Mouse (Mus musculus): Measurements from ENCODE around the gene Tff2. TPM values are rescaled to one million over a fixed set of nuclear protein-coding genes. Genes with fewer than 3 reads are reported as not detected.

The Tff2 gene
- not detected in 2 replicates for total RNA-seq (2012; rRNA removed)
- polyA plus RNA-seq (2012; ENCODE audit: insufficient read depth in 1 of 2, insufficient read length in 2 of 2, low read depth in 1 of 2, low replicate concordance in 2 of 2, missing spikeins in 1 of 2) = not detected

DNA sequence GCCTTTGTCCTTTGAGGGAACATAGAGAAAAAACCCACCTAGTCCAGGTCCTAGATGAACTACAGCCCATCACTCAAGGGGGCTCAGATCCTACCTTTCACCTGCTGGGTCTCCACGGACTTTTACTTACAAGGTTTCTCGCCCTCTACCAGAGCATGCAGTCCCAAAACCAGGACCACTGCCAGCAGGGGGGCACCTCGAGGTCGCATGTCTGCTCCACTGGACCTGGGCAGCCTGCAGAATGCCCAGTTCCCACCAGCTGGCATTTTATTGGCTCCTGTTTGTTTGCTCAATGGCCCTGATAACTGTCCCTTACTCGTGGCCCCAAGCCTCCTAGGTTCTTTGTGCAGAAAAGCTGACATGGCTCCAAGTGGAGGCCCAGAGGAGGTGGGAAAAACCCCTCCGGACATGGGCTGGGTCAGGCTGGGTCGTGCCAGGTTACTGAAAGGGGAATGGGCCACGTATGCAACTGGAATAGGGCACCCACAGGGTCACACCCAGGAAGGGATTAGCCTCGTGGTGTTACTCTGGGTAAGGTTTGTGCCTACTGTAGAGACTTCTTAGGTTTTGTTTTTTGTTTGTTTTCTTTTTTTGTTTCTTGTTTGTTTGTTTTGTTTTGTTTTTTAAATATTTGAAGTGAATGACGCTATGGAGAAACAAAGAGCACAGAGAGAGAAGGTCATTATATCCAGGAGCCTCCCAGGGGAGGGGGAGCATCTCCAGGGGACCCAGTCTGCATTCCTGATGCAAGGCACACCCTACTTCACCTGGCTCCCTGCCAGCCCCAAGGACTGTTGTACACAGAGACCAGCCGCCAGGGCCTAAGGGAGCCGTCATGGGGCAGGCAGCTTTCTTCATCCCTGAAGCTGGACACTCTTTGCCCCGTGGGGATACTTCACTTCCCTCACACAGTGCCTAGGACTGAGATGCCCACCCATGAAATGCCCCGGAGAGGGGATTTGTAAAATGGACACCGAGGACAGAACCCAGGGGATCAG, at the start of gene Tff2:
Tff2 (minus strand) TSS at position 243 of the 998 bp plus-strand sequence.
- Histone ChIP-seq H3K9me3 (replicated peaks; ENCODE audit: insufficient read depth, low read length) (no peaks in the 10 kb centered on the region), H3K9ac (ENCODE audit: control insufficient read depth, low read depth, low read length, poor library complexity, severe bottlenecking) (no peak within 1 kb of the TSS), H3K27ac (ENCODE audit: control insufficient read depth, low read depth, low read length) (no peak within 1 kb of the TSS), H3K4me3 (ENCODE audit: control insufficient read depth in 1 of 2, insufficient read depth in 1 of 2, low read depth in 2 of 2, low read length in 2 of 2) (no peak within 1 kb of the TSS), H3K27me3 (ENCODE audit: control insufficient read depth in 1 of 2, insufficient read depth in 2 of 2, low read length in 2 of 2) (peaks cover 0 to 8% of the 10 kb centered on the region in 2 experiments; a peak in 3 of 4 replicates), H3K36me3 (ENCODE audit: control insufficient read depth in 1 of 2, insufficient read depth in 2 of 2, low read length in 2 of 2) (no peaks in the 10 kb centered on the region), H3K79me2 (ENCODE audit: control insufficient read depth, insufficient read depth, low read length, poor library complexity) (no peaks in the 10 kb centered on the region), H3K4me1 (ENCODE audit: control insufficient read depth in 1 of 2, insufficient read depth in 2 of 2, low read length in 2 of 2) (no peaks in the 10 kb centered on the region)
- DNase-seq (ENCODE audit: low read depth, low spot score) = no peak
- TF ChIP-seq CHD2 (IDR thresholded peaks at IDR 0.05; ENCODE audit: low read length) = no peak
- no peak for TF ChIP-seq POLR2AphosphoS5 (IDR thresholded peaks at IDR 0.05; ENCODE audit: borderline replicate concordance, low read depth, low read length)
- no peak for TF ChIP-seq CTCF (IDR thresholded peaks at IDR 0.05 in 2 of 3, conservative IDR thresholded peaks at IDR 0.05 in 1 of 3; ENCODE audit: control insufficient read depth in 1 of 3, insufficient read depth in 1 of 3, low read depth in 2 of 3, low read length in 3 of 3, poor library complexity in 1 of 3, severe bottlenecking in 1 of 3)
- no peak for TF ChIP-seq USF2 (IDR thresholded peaks at IDR 0.05; ENCODE audit: borderline replicate concordance in 1 of 2, insufficient read depth in 1 of 2, low read depth in 1 of 2, low read length in 2 of 2)
- no peak for TF ChIP-seq USF1 (IDR thresholded peaks at IDR 0.05; ENCODE audit: low read depth, low read length)
- TF ChIP-seq ZC3H11A (IDR thresholded peaks at IDR 0.05; ENCODE audit: low read depth, low read length) = no peak
- TF ChIP-seq ZMIZ1 (IDR thresholded peaks at IDR 0.05; ENCODE audit: low read depth, low read length) = no peak
- TF ChIP-seq ZNF384 (IDR thresholded peaks at IDR 0.05; ENCODE audit: low read depth, low read length) = no peak
- no peak for TF ChIP-seq JUND (IDR thresholded peaks at IDR 0.05; ENCODE audit: low read depth, low read length)
- TF ChIP-seq MXI1 (IDR thresholded peaks at IDR 0.05; ENCODE audit: low read depth, low read length) = no peak

DNA sequence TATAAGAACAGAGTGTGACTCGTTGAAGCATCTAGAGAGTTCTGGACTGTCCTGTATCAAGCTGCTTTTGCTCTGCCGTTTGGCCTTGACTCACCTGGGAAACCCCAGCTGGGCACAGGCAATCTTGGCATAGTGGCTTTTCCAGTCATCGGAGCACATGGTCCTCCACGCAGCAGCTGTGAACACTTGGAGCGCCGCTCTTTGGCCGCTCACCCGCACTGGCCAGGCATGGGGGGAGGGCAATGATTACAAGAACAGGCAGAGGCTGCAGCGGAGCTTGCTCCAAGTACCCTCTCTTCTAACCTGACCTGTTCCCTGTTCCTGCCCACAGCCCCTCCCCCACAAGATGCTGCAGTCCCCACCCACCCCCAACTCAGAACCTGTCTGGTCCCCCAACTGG, 49.3 kb upstream of the Tff2 start:
- no peak for DNase-seq (ENCODE audit: low read depth, low spot score)
- no peaks in the 10 kb centered on the region for H3K27me3 ChIP-seq (ENCODE audit: control insufficient read depth in 1 of 2, insufficient read depth in 2 of 2, low read length in 2 of 2)
- peaks cover 0 to 4% of the 10 kb centered on the region in 2 experiments; a peak in 1 of 4 replicates for H3K4me1 ChIP-seq (ENCODE audit: control insufficient read depth in 1 of 2, insufficient read depth in 2 of 2, low read length in 2 of 2)
- no peaks in the 10 kb centered on the region for H3K9me3 ChIP-seq (replicated peaks; ENCODE audit: insufficient read depth, low read length)
- TF ChIP-seq CTCF (IDR thresholded peaks at IDR 0.05 in 2 of 3, conservative IDR thresholded peaks at IDR 0.05 in 1 of 3; ENCODE audit: control insufficient read depth in 1 of 3, insufficient read depth in 1 of 3, low read depth in 2 of 3, low read length in 3 of 3, poor library complexity in 1 of 3, severe bottlenecking in 1 of 3) = no peak
- no peak for TF ChIP-seq MYB (IDR thresholded peaks at IDR 0.05; ENCODE audit: low read depth, low read length)
- TF ChIP-seq ZC3H11A (IDR thresholded peaks at IDR 0.05; ENCODE audit: low read depth, low read length) = no peak
- TF ChIP-seq JUND (IDR thresholded peaks at IDR 0.05; ENCODE audit: low read depth, low read length) = no peak
- no peak for TF ChIP-seq SMC3 (IDR thresholded peaks at IDR 0.05; ENCODE audit: low read depth, low read length)
- TF ChIP-seq ETS1 (IDR thresholded peaks at IDR 0.05; ENCODE audit: low read depth, low read length) = no peak
- no peak for TF ChIP-seq MAFK (IDR thresholded peaks at IDR 0.05; ENCODE audit: borderline replicate concordance, low read depth, low read length)
- TF ChIP-seq GATA1 (IDR thresholded peaks at IDR 0.05; ENCODE audit: low read depth, low read length) = no peak
- TF ChIP-seq POLR2A (IDR thresholded peaks at IDR 0.05; ENCODE audit: control insufficient read depth in 1 of 2, insufficient read depth in 1 of 2, low read depth in 1 of 2, low read length in 2 of 2, poor library complexity in 1 of 2) = no peak
- no peak for TF ChIP-seq SIN3A (IDR thresholded peaks at IDR 0.05; ENCODE audit: low read length)
- no peak for TF ChIP-seq UBTF (IDR thresholded peaks at IDR 0.05; ENCODE audit: borderline replicate concordance, insufficient read depth, low read depth, low read length)
- TF ChIP-seq RAD21 (IDR thresholded peaks at IDR 0.05; ENCODE audit: low read depth, low read length) = no peak
- no peak for TF ChIP-seq CHD1 (IDR thresholded peaks at IDR 0.05; ENCODE audit: low read depth, low read length)
- TF ChIP-seq ZKSCAN1 (IDR thresholded peaks at IDR 0.05; ENCODE audit: low read depth, low read length) = no peak
- no peak overlapping the region for H3K4me3 ChIP-seq (ENCODE audit: control insufficient read depth in 1 of 2, insufficient read depth in 1 of 2, low read depth in 2 of 2, low read length in 2 of 2)
- H3K27ac ChIP-seq (ENCODE audit: control insufficient read depth, low read depth, low read length) = no peak overlapping the region
- H3K36me3 ChIP-seq (ENCODE audit: control insufficient read depth in 1 of 2, insufficient read depth in 2 of 2, low read length in 2 of 2) = 0 out of 4 replicates have a peak, but pooled peaks cover 0 to 2% of the 10 kb centered on the region in 2 experiments
- no peak overlapping the region for H3K9ac ChIP-seq (ENCODE audit: control insufficient read depth, low read depth, low read length, poor library complexity, severe bottlenecking)
- no peaks in the 10 kb centered on the region for H3K79me2 ChIP-seq (ENCODE audit: control insufficient read depth, insufficient read depth, low read length, poor library complexity)
